Mouse (Mus musculus): ENCODE data around the gene Camta2.

DNA sequence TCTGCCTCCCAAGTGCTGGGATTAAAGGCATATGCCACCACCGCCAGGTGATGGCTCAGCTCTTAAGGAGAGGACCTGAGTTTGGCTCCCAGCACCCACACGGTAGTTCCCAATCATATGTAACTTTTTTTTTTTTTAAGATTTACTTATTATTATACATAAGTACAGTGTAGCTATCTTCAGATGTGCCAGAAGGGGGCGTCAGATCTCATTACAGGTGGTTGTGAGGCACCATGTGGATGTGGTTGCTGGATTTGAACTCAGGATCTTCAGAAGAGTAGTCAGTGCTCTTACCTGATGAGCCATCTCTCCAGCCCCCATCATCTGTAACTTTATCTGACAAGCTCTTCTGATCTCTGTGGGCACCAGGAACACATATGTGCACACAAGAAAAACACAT, 9.5 kb upstream of the Camta2 start:
- TF ChIP-seq CHD2 (IDR thresholded peaks at IDR 0.05; ENCODE audit: low read depth, low read length): no peak
- TF ChIP-seq ZNF384 (IDR thresholded peaks at IDR 0.05; ENCODE audit: low read depth, low read length): no peak
- no peak for TF ChIP-seq HCFC1 (IDR thresholded peaks at IDR 0.05; ENCODE audit: borderline replicate concordance, insufficient read depth, low read length)
- TF ChIP-seq MAFK (IDR thresholded peaks at IDR 0.05; ENCODE audit: insufficient read depth, low read depth, low read length): no peak
